Mouse (Mus musculus) hindbrain, embryonic 10.5 days (tissue): ENCODE results near the gene Tnnc1. TPM values are rescaled to one million over a fixed set of nuclear protein-coding genes. Genes with fewer than 3 reads are reported as not detected.
A peak's percentile ranks its signal among the peaks of the same experiment; 100 is the strongest.

Experiments used
- DNase-seq: peaks from one replicate; pipeline ENCODE4 v3.0.0-alpha.2; 2017; ENCODE audit warnings: low spot score
- H3K27ac ChIP-seq: fragments of 300-500 bp; sonication (generic); 2 replicates; pipeline ENCODE4 v1.5.1; 2016; ENCODE audit warnings: mild to moderate bottlenecking, moderate library complexity
- H3K27me3 ChIP-seq: fragments of 300-500 bp; sonication (generic); 2 replicates; pipeline ENCODE4 v1.6.1; 2016; ENCODE audit warnings: mild to moderate bottlenecking; ENCODE audit not compliant: poor library complexity, insufficient read depth, severe bottlenecking
- H3K36me3 ChIP-seq: fragments of 300-500 bp; sonication (generic); 2 replicates; pipeline ENCODE4 v1.6.1; 2016; ENCODE audit warnings: mild to moderate bottlenecking, moderate library complexity
- H3K4me1 ChIP-seq: fragments of 300-500 bp; sonication (generic); replicated peaks from 2 replicates; pipeline ENCODE4 v1.6.1; 2016; ENCODE audit warnings: mild to moderate bottlenecking
- H3K4me3 ChIP-seq: fragments of 300-500 bp; sonication (generic); 2 replicates; pipeline ENCODE4 v1.5.1; 2016; ENCODE audit warnings: mild to moderate bottlenecking, moderate library complexity
- H3K9me3 ChIP-seq: fragments of 300-500 bp; sonication (generic); 2 replicates; pipeline ENCODE4 v1.6.1; 2016; ENCODE audit warnings: mild to moderate bottlenecking, moderate library complexity
- WGBS: fragments of 180-500 bp; shearing (Covaris S2); methylation state at CpG from one replicate; pipeline ENCODE4 v1.1.7; 2016; 5-methylcytosine and 5-hydroxymethylcytosine counted together
- polyA plus RNA-seq: library from polyadenylated mRNA; unstranded; fragments of >200 nt; fragmentation: Nextera tagmentation; extraction: Ambion mirVana; gene quantifications from 2 replicates; pipeline ENCODE4 v1.2.1, GENCODE M21; 2016

Gene Tnnc1
- polyA plus RNA-seq, 1 experiment from 2014 or later, result 1.5 TPM

- H3K27ac ChIP-seq, result no peak overlapping the region
- no peak for DNase-seq
Observed at GRCm38 (mm10) chr14:31230442-31230841, 22.3 kb downstream of the Tnnc1 start.

GRCm38 (mm10) chr14:31232404-31233069 is 24.4 kb downstream of the Tnnc1 start:
- DNase-seq, result no peak
- no peaks in the 10 kb centered on the region for H3K9me3 ChIP-seq
- 84% methylated on average over 13 of the region's 13 CpGs for WGBS

More at GRCm38 (mm10) chr14:31230442-31230841, 22.3 kb downstream of the Tnnc1 start:
- 0 out of 2 replicates have a peak, but pooled peaks cover 5% of the 10 kb centered on the region for H3K36me3 ChIP-seq
- H3K4me3 ChIP-seq, result no peak overlapping the region
- no peaks in the 10 kb centered on the region for H3K27me3 ChIP-seq
- H3K4me1 ChIP-seq, result peaks cover 46% of the 10 kb centered on the region
- 72% methylated on average over 8 of the region's 8 CpGs for WGBS
- no peaks in the 10 kb centered on the region for H3K9me3 ChIP-seq

GRCm38 (mm10) chr14:31233070-31233995 is 25.2 kb downstream of the Tnnc1 start:
- H3K27ac ChIP-seq, result no peak overlapping the region
- no peak for DNase-seq
- no peak overlapping the region for H3K4me3 ChIP-seq
- H3K27me3 ChIP-seq, result no peaks in the 10 kb centered on the region
- H3K36me3 ChIP-seq, result no peaks in the 10 kb centered on the region; the same call in 1 of the 2 replicates
- 83% methylated on average over 14 of the region's 14 CpGs for WGBS
- H3K4me1 ChIP-seq, result peaks cover 37% of the 10 kb centered on the region
- no peaks in the 10 kb centered on the region for H3K9me3 ChIP-seq

More at GRCm38 (mm10) chr14:31232404-31233069, 24.4 kb downstream of the Tnnc1 start:
- Histone ChIP-seq H3K36me3 (0 out of 2 replicates have a peak, but pooled peaks cover 4% of the 10 kb centered on the region), H3K4me1 (peaks cover 40% of the 10 kb centered on the region), H3K27ac (no peak overlapping the region), H3K27me3 (no peaks in the 10 kb centered on the region), H3K4me3 (no peak overlapping the region)

- no peaks in the 10 kb centered on the region for H3K9me3 ChIP-seq
- peaks cover 31% of the 10 kb centered on the region for H3K4me1 ChIP-seq
- H3K27me3 ChIP-seq, result no peaks in the 10 kb centered on the region
- H3K4me3 ChIP-seq, result 0 out of 2 replicates have a peak overlapping the region, but pooled peaks have one; percentile 18
- peaks cover 6% of the 10 kb centered on the region; the same call in 1 of the 2 replicates for H3K36me3 ChIP-seq
- peak; percentile 79 for DNase-seq
- H3K27ac ChIP-seq, result peak overlapping the region; percentile 73
- WGBS, result 24% methylated on average over 11 of the region's 11 CpGs
Observed at GRCm38 (mm10) chr14:31233996-31234591, 26.0 kb downstream of the Tnnc1 start.

- WGBS, result 84% methylated on average over 7 of the region's 7 CpGs
- H3K9me3 ChIP-seq, result no peaks in the 10 kb centered on the region
- peaks cover 17% of the 10 kb centered on the region; the same call in 1 of the 2 replicates for H3K4me1 ChIP-seq
- no peak overlapping the region for H3K27ac ChIP-seq
- no peaks in the 10 kb centered on the region for H3K27me3 ChIP-seq
- H3K36me3 ChIP-seq, result peaks cover 6% of the 10 kb centered on the region; the same call in 1 of the 2 replicates
- no peak for DNase-seq
- no peak overlapping the region for H3K4me3 ChIP-seq
Observed at GRCm38 (mm10) chr14:31237101-31237882, 29.2 kb downstream of the Tnnc1 start.

- H3K36me3 ChIP-seq, result peaks cover 6% of the 10 kb centered on the region; the same call in 1 of the 2 replicates
- no peak overlapping the region for H3K27ac ChIP-seq
- H3K4me3 ChIP-seq, result no peak overlapping the region
- no peaks in the 10 kb centered on the region for H3K9me3 ChIP-seq
- no peaks in the 10 kb centered on the region for H3K27me3 ChIP-seq
- 75% methylated on average over 3 of the region's 3 CpGs for WGBS
- DNase-seq, result no peak
- H3K4me1 ChIP-seq, result no peaks in the 10 kb centered on the region
Observed at GRCm38 (mm10) chr14:31240528-31240927, 32.4 kb downstream of the Tnnc1 start.

- Histone ChIP-seq H3K27ac (no peak overlapping the region), H3K27me3 (no peaks in the 10 kb centered on the region), H3K36me3 (no peaks in the 10 kb centered on the region), H3K4me3 (no peak overlapping the region), H3K9me3 (no peaks in the 10 kb centered on the region), H3K4me1 (no peaks in the 10 kb centered on the region)
- no peak for DNase-seq
- 85% methylated on average over 1 of the region's 1 CpGs for WGBS
Observed at GRCm38 (mm10) chr14:31244777-31245176, 36.7 kb downstream of the Tnnc1 start.

GRCm38 (mm10) chr14:31245946-31246345 is 37.8 kb downstream of the Tnnc1 start:
- Histone ChIP-seq H3K9me3 (no peaks in the 10 kb centered on the region), H3K36me3 (no peaks in the 10 kb centered on the region), H3K27ac (no peak overlapping the region), H3K4me3 (no peak overlapping the region), H3K4me1 (peaks cover 8% of the 10 kb centered on the region), H3K27me3 (no peaks in the 10 kb centered on the region)
- WGBS, result 90% methylated on average over 1 of the region's 1 CpGs
- DNase-seq, result no peak

- H3K9me3 ChIP-seq, result no peaks in the 10 kb centered on the region
- H3K4me3 ChIP-seq, result no peak overlapping the region
- no peaks in the 10 kb centered on the region for H3K27me3 ChIP-seq
- H3K36me3 ChIP-seq, result peaks cover 9% of the 10 kb centered on the region
- DNase-seq, result no peak
- 90% methylated on average over 6 of the region's 6 CpGs for WGBS
- H3K27ac ChIP-seq, result no peak overlapping the region
- H3K4me1 ChIP-seq, result peaks cover 19% of the 10 kb centered on the region
Observed at GRCm38 (mm10) chr14:31248396-31248795, 40.3 kb downstream of the Tnnc1 start.

GRCm38 (mm10) chr14:31250222-31251083 is 42.3 kb downstream of the Tnnc1 start:
- 23% methylated on average over 38 of the region's 38 CpGs for WGBS
- H3K27me3 ChIP-seq, result no peaks in the 10 kb centered on the region
- peak overlapping the region; percentile 97 for H3K27ac ChIP-seq
- H3K9me3 ChIP-seq, result no peaks in the 10 kb centered on the region
- DNase-seq, result no peak
- peak overlapping the region; percentile 78 for H3K4me3 ChIP-seq
- peaks cover 19% of the 10 kb centered on the region for H3K4me1 ChIP-seq
- H3K36me3 ChIP-seq, result peaks cover 30% of the 10 kb centered on the region

GRCm38 (mm10) chr14:31251084-31251604 is 43.0 kb downstream of the Tnnc1 start, which contains the start of the genes Phf7 and Bap1:
Phf7 (minus strand) TSS chr14:31251317.
Bap1 (plus strand) TSS chr14:31251450.
- DNase-seq, result peak; percentile 97
- peak within 1 kb of the TSS; percentile 97 for H3K27ac ChIP-seq
- peaks cover 19% of the 10 kb centered on the region for H3K4me1 ChIP-seq
- peaks cover 37% of the 10 kb centered on the region for H3K36me3 ChIP-seq
- H3K9me3 ChIP-seq, result no peaks in the 10 kb centered on the region
- H3K4me3 ChIP-seq, result peak within 1 kb of the TSS; percentile 78
- WGBS, result under 1% methylated on average over 75 of the region's 75 CpGs
- no peaks in the 10 kb centered on the region for H3K27me3 ChIP-seq
